Mouse (Mus musculus) MEL (cell line): Measurements from ENCODE around the gene Fzd5. TPM values are rescaled to one million over a fixed set of nuclear protein-coding genes. Genes with fewer than 3 reads are reported as not detected.

ENCODE experiments used
- DNase-seq: peaks from one replicate; pipeline ENCODE4 v3.0.0; 2011; ENCODE audit warnings: low read depth, low spot score
- H3K27ac ChIP-seq: 2 replicates; pipeline ENCODE4 v1.5.1; 2012; ENCODE audit warnings: low read depth, mild to moderate bottlenecking, control low read depth, low read length, moderate library complexity; ENCODE audit not compliant: control insufficient read depth
- H3K27me3 ChIP-seq, 2 experiments: fragments of 150-350 bp in 1 of 2; sonication (generic) in 1 of 2; 2 replicates each; pipeline ENCODE4 v1.6.1; 2012; ENCODE audit warnings: low read length in 2 of 2, mild to moderate bottlenecking in 2 of 2, improper control_type of control experiment in 1 of 2, moderate library complexity in 1 of 2; ENCODE audit not compliant: insufficient read depth in 2 of 2, control insufficient read depth in 1 of 2
- H3K36me3 ChIP-seq, 2 experiments: 2 replicates each; pipeline ENCODE4 v1.6.1; 2012 to 2014; ENCODE audit warnings: low read length in 2 of 2, improper control_type of control experiment in 1 of 2, inconsistent platforms in 1 of 2, mild to moderate bottlenecking in 1 of 2; ENCODE audit not compliant: insufficient read depth in 2 of 2, control insufficient read depth in 1 of 2
- H3K4me1 ChIP-seq, 2 experiments: fragments of 150-350 bp in 1 of 2; sonication (generic) in 1 of 2; 2 replicates each; pipeline ENCODE4 v1.6.1; 2012; ENCODE audit warnings: low read length in 2 of 2, improper control_type of control experiment in 1 of 2, mild to moderate bottlenecking in 1 of 2; ENCODE audit not compliant: insufficient read depth in 2 of 2, control insufficient read depth in 1 of 2
- H3K4me3 ChIP-seq, 2 experiments: fragments of 150-350 bp in 1 of 2; sonication (generic) in 1 of 2; 2 replicates each; pipeline ENCODE4 v1.5.1; 2012; ENCODE audit warnings: low read depth in 2 of 2, low read length in 2 of 2, mild to moderate bottlenecking in 2 of 2, moderate library complexity in 2 of 2, control low read depth in 1 of 2, improper control_type of control experiment in 1 of 2; ENCODE audit not compliant: control insufficient read depth in 1 of 2, insufficient read depth in 1 of 2
- H3K79me2 ChIP-seq: 2 replicates; pipeline ENCODE4 v1.6.1; 2012; ENCODE audit warnings: mild to moderate bottlenecking, low read length, moderate library complexity; ENCODE audit not compliant: control insufficient read depth, poor library complexity, insufficient read depth
- H3K9ac ChIP-seq: 2 replicates; pipeline ENCODE4 v1.6.1; 2012; ENCODE audit warnings: low read depth, mild to moderate bottlenecking, control low read depth, low read length, moderate library complexity; ENCODE audit not compliant: control insufficient read depth, poor library complexity, severe bottlenecking
- H3K9me3 ChIP-seq: fragments of 150-350 bp; sonication (generic); replicated peaks from 2 replicates; pipeline ENCODE4 v1.6.1; 2012; ENCODE audit warnings: mild to moderate bottlenecking, low read length, improper control_type of control experiment, moderate library complexity; ENCODE audit not compliant: insufficient read depth
- CTCF ChIP-seq, 3 experiments: IDR thresholded peaks in 2 of 3; conservative IDR thresholded peaks in 1 of 3; 2 replicates each; pipeline ENCODE4 v1.5.1; 2011 to 2012; ENCODE audit warnings: low read length in 3 of 3, low read depth in 2 of 3, mild to moderate bottlenecking in 2 of 3, improper control_type of control experiment in 1 of 3, inconsistent platforms in 1 of 3, mixed read lengths in 1 of 3, moderate library complexity in 1 of 3; ENCODE audit not compliant: control insufficient read depth in 1 of 3, insufficient read depth in 1 of 3, poor library complexity in 1 of 3, severe bottlenecking in 1 of 3
- EP300 ChIP-seq, 2 experiments: IDR thresholded peaks; 2 replicates each; pipeline ENCODE4 v1.6.1; 2011; ENCODE audit warnings: improper control_type of control experiment in 2 of 2, low read length in 2 of 2, low read depth in 1 of 2, mild to moderate bottlenecking in 1 of 2
- GATA1 ChIP-seq: IDR thresholded peaks from 2 replicates; pipeline ENCODE4 v1.6.1; 2011; ENCODE audit warnings: low read depth, low read length, improper control_type of control experiment
- HCFC1 ChIP-seq: IDR thresholded peaks from 2 replicates; pipeline ENCODE4 v1.6.1; 2012; ENCODE audit warnings: low read depth, mild to moderate bottlenecking, inconsistent platforms, low read length, improper control_type of control experiment, moderate library complexity
- MAFK ChIP-seq: IDR thresholded peaks from 2 replicates; pipeline ENCODE4 v1.6.1; 2011; ENCODE audit warnings: low read depth, mild to moderate bottlenecking, low read length, improper control_type of control experiment, borderline replicate concordance
- MAZ ChIP-seq: IDR thresholded peaks from 2 replicates; pipeline ENCODE4 v1.6.1; 2012; ENCODE audit warnings: low read depth, mild to moderate bottlenecking, inconsistent platforms, low read length, improper control_type of control experiment
- MYB ChIP-seq: IDR thresholded peaks from 2 replicates; pipeline ENCODE4 v1.6.1; 2011; ENCODE audit warnings: mild to moderate bottlenecking, low read depth, low read length, improper control_type of control experiment
- MYC ChIP-seq: IDR thresholded peaks from 2 replicates; pipeline ENCODE4 v1.6.1; 2011; ENCODE audit warnings: low read depth, mild to moderate bottlenecking, low read length, improper control_type of control experiment, moderate library complexity
- POLR2AphosphoS2 ChIP-seq: IDR thresholded peaks from 2 replicates; pipeline ENCODE4 v1.6.1; 2011; ENCODE audit warnings: low read length, improper control_type of control experiment
- RAD21 ChIP-seq: IDR thresholded peaks from 2 replicates; pipeline ENCODE4 v1.6.1; 2011; ENCODE audit warnings: mild to moderate bottlenecking, low read depth, low read length, improper control_type of control experiment
- RCOR1 ChIP-seq: IDR thresholded peaks from 2 replicates; pipeline ENCODE4 v1.6.1; 2012; ENCODE audit warnings: low read depth, mild to moderate bottlenecking, inconsistent platforms, low read length, improper control_type of control experiment
- USF2 ChIP-seq, 2 experiments: IDR thresholded peaks; 2 replicates each; pipeline ENCODE4 v1.6.1; 2011 to 2012; ENCODE audit warnings: improper control_type of control experiment in 2 of 2, low read length in 2 of 2, borderline replicate concordance in 1 of 2, inconsistent platforms in 1 of 2, low read depth in 1 of 2, mild to moderate bottlenecking in 1 of 2; ENCODE audit not compliant: insufficient read depth in 1 of 2
- ZKSCAN1 ChIP-seq: IDR thresholded peaks from 2 replicates; pipeline ENCODE4 v1.6.1; 2012; ENCODE audit warnings: low read depth, mild to moderate bottlenecking, inconsistent platforms, low read length, improper control_type of control experiment, moderate library complexity
- ZNF384 ChIP-seq: IDR thresholded peaks from 2 replicates; pipeline ENCODE4 v1.6.1; 2012; ENCODE audit warnings: low read depth, mild to moderate bottlenecking, inconsistent platforms, low read length, improper control_type of control experiment
- polyA plus RNA-seq, 2 experiments: library from polyadenylated mRNA; stranded (reverse) in 1 of 2; unstranded in 1 of 2; fragments of >175 nt in 1 of 2; fragments of >200 nt in 1 of 2; gene quantifications; 2 replicates each; pipeline versions ENCODE4 v1.2.1 to v1.2.4; 2012; ENCODE audit warnings: low replicate concordance in 2 of 2, low read depth in 1 of 2; ENCODE audit not compliant: insufficient read length in 2 of 2, insufficient read depth in 1 of 2, missing spikeins in 1 of 2
- total RNA-seq: library from RNA; depleted of rRNA; stranded (reverse); fragments of 300-350 nt; gene quantifications from 2 replicates; pipeline ENCODE4 v1.2.3, GENCODE M21; 2012

Fzd5 gene
- total and polyA plus RNA-seq, 3 experiments = 1.4 to 2.9 TPM; not detected in 1

DNA sequence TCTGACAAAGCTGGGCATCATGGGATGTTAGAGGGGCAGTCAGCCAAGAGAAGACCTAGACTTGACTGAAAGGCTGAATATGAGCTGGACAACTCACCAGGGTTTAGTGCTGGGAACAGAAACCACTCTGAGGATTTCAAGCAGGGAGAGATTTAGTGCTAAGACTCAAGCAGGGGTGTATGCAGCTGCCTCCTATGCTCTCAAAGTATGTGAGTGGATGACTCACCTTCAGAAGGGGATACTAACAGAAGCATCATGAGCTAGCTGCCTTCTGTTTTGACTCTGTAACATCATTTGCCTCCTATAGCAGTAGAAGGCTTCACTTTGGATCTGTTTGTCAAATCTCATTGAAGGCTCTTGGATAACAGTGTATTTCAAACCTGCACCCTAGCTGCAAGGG, 7.1 kb upstream of the Fzd5 start:
- H3K36me3 ChIP-seq = 0 out of 4 replicates have a peak, but pooled peaks cover 0 to 2% of the 10 kb centered on the region in 2 experiments
- no peak for DNase-seq
- no peak overlapping the region for H3K9ac ChIP-seq
- H3K9me3 ChIP-seq = no peaks in the 10 kb centered on the region
- no peak for TF ChIP-seq ZKSCAN1
- TF ChIP-seq USF2 (IDR thresholded peaks at IDR 0.05; ENCODE audit: borderline replicate concordance in 1 of 2, insufficient read depth in 1 of 2, low read depth in 1 of 2, low read length in 2 of 2) = no peak
- no peak for TF ChIP-seq HCFC1
- TF ChIP-seq MYC = no peak
- TF ChIP-seq ZNF384 = no peak
- TF ChIP-seq MAZ = no peak
- TF ChIP-seq CTCF (IDR thresholded peaks at IDR 0.05 in 2 of 3, conservative IDR thresholded peaks at IDR 0.05 in 1 of 3; ENCODE audit: control insufficient read depth in 1 of 3, insufficient read depth in 1 of 3, low read depth in 2 of 3, low read length in 3 of 3, poor library complexity in 1 of 3, severe bottlenecking in 1 of 3) = no peak
- TF ChIP-seq RCOR1 = no peak
- TF ChIP-seq GATA1 = no peak
- no peak for TF ChIP-seq MAFK
- TF ChIP-seq POLR2AphosphoS2 = no peak
- TF ChIP-seq, all 39 proteins: peak for 0
- no peaks in the 10 kb centered on the region; a peak in 1 of 4 replicates for H3K4me1 ChIP-seq
- no peak overlapping the region for H3K4me3 ChIP-seq
- H3K27ac ChIP-seq = no peak overlapping the region
- H3K27me3 ChIP-seq = no peaks in the 10 kb centered on the region
- no peaks in the 10 kb centered on the region for H3K79me2 ChIP-seq

DNA sequence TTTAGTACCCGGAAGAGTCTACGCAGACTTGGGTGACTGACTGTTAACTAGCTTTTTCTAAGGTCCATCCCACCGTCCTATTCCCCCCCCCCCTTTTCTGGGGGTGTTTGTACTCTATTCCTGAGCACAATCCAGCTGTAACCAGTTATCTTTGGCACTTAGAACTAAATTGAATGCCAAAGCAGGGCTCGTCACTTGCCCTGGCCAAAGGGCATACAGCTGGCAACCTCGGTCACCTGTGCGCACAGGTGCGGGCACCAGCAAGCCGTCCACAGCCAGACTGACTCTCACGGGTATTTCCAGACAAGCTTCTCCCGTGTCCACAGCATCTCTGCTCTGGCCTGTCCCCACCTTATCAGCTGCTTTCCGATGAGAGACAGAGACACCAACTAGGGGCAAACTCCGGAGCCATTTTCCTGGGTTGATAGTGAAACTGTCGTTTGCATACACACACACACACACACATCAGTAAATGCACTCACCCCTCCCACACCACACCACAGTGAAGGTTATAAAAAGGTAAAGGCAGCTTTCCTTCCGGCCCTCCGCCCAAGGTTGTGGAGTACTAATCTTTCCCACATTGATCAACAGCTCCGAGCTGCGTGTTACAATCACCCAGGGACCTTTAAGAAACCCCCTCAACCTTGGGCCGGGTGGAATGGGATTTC, 5.3 kb upstream of the Fzd5 start:
- no peak for DNase-seq
- H3K9me3 ChIP-seq = no peaks in the 10 kb centered on the region
- H3K36me3 ChIP-seq = 0 out of 4 replicates have a peak, but pooled peaks cover 0 to 2% of the 10 kb centered on the region in 2 experiments
- no peak overlapping the region for H3K27ac ChIP-seq
- H3K79me2 ChIP-seq = no peaks in the 10 kb centered on the region
- H3K4me1 ChIP-seq = peaks cover 0 to 3% of the 10 kb centered on the region in 2 experiments; a peak in 2 of 4 replicates
- no peak overlapping the region for H3K4me3 ChIP-seq
- no peak overlapping the region for H3K9ac ChIP-seq
- no peaks in the 10 kb centered on the region for H3K27me3 ChIP-seq
- TF ChIP-seq POLR2AphosphoS2 (no peak), EP300 (IDR thresholded peaks at IDR 0.05; ENCODE audit: low read depth in 1 of 2, low read length in 2 of 2) (no peak), RCOR1 (no peak), MYB (no peak), RAD21 (no peak)
- TF ChIP-seq, all 39 proteins: peak for 0
